In genomic region chr4:40851763-40852248, GRCm38 (mm10) we compare ENCODE assay signal across 8 mouse cellular contexts. TPM values are rescaled to one million over a fixed set of nuclear protein-coding genes. Genes with fewer than 3 reads are reported as not detected.
DNase-seq lines count a peak whose midpoint lies in the region; ATAC-seq lines count a peak whose summit lies in the region.

No protein-coding gene starts in this region.

- no peaks in the 10 kb centered on the region for H3K36me3 ChIP-seq in neural tube, embryonic 11.5 days (ENCODE audit: control insufficient read depth, insufficient read depth, low read length)
- H3K36me3 ChIP-seq in forebrain, embryonic 16.5 days (ENCODE audit: control insufficient read depth, insufficient read depth): no peaks in the 10 kb centered on the region
- H3K36me3 ChIP-seq in liver, embryonic 16.5 days (ENCODE audit: control insufficient read depth, insufficient read depth): no peaks in the 10 kb centered on the region; the same call in 1 of the 2 replicates

- H3K4me3 ChIP-seq in neural tube, embryonic 11.5 days (ENCODE audit: low read depth, low read length): peak overlapping the region; percentile 62; the same call in 1 of the 2 replicates
- no peak overlapping the region for H3K4me3 ChIP-seq in forebrain, embryonic 16.5 days (replicated peaks; ENCODE audit: low read length)
- H3K4me3 ChIP-seq in liver, embryonic 16.5 days (ENCODE audit: low read depth, low read length): peak overlapping the region; percentile 81

- DNase-seq in neural tube, embryonic 11.5 days (ENCODE audit: low spot score): no peak
- no peak for DNase-seq in neural tube, embryonic 10.5 days (ENCODE audit: extremely low spot score, low spot score)
- no peak for DNase-seq in right cerebral cortex, adult 2 months (ENCODE audit: low spot score in 2 of 2)
- no peak for DNase-seq in T-cell, adult 2 months (ENCODE audit: low spot score)
- no peak for DNase-seq in cerebellum, adult 9-10 months
- DNase-seq in right cerebral cortex, postnatal 25 days: no peak

- 75% methylated on average over 4 of the region's 4 CpGs for WGBS in neural tube, embryonic 11.5 days
- 57% methylated on average over 4 of the region's 4 CpGs for WGBS in forebrain, embryonic 16.5 days
- 6% methylated on average over 4 of the region's 4 CpGs for WGBS in liver, embryonic 16.5 days (ENCODE audit: insufficient replicate concordance)

- no peaks in the 10 kb centered on the region for H3K9me3 ChIP-seq in neural tube, embryonic 11.5 days (ENCODE audit: control insufficient read depth, low read length)
- H3K9me3 ChIP-seq in forebrain, embryonic 16.5 days (ENCODE audit: control insufficient read depth, low read length): no peaks in the 10 kb centered on the region
- H3K9me3 ChIP-seq in liver, embryonic 16.5 days (replicated peaks; ENCODE audit: control insufficient read depth, low read length): no peaks in the 10 kb centered on the region

- ATAC-seq in neural tube, embryonic 11.5 days (ENCODE audit: insufficient read depth, low FRiP score, low TSS enrichment): no peak
- ATAC-seq in forebrain, embryonic 16.5 days: no peak
- no peak for ATAC-seq in liver, embryonic 16.5 days (ENCODE audit: low read depth)

- peak overlapping the region; percentile 66 for H3K4me2 ChIP-seq in neural tube, embryonic 11.5 days (ENCODE audit: low read depth)
- H3K4me2 ChIP-seq in forebrain, embryonic 16.5 days (ENCODE audit: low read length): peak overlapping the region; percentile 83
- peak overlapping the region; percentile 97 for H3K4me2 ChIP-seq in liver, embryonic 16.5 days (ENCODE audit: low read depth, low read length)

- no peaks in the 10 kb centered on the region for H3K27me3 ChIP-seq in neural tube, embryonic 11.5 days (ENCODE audit: control insufficient read depth, insufficient read depth, low read length)
- no peaks in the 10 kb centered on the region for H3K27me3 ChIP-seq in forebrain, embryonic 16.5 days (replicated peaks; ENCODE audit: control insufficient read depth, insufficient read depth, low read length)
- no peaks in the 10 kb centered on the region for H3K27me3 ChIP-seq in liver, embryonic 16.5 days (ENCODE audit: control insufficient read depth, insufficient read depth, low read depth, low read length)

- peaks cover 10% of the 10 kb centered on the region for H3K4me1 ChIP-seq in neural tube, embryonic 11.5 days (ENCODE audit: control insufficient read depth, insufficient read depth, low read length)
- peaks cover 35% of the 10 kb centered on the region for H3K4me1 ChIP-seq in forebrain, embryonic 16.5 days (replicated peaks; ENCODE audit: control insufficient read depth, insufficient read depth, low read length)
- peaks cover 52% of the 10 kb centered on the region for H3K4me1 ChIP-seq in liver, embryonic 16.5 days (ENCODE audit: control insufficient read depth, low read depth, low read length)

- H3K27ac ChIP-seq in neural tube, embryonic 11.5 days (ENCODE audit: low read depth, low read length): no peak overlapping the region
- H3K27ac ChIP-seq in forebrain, embryonic 16.5 days (ENCODE audit: low read length): no peak overlapping the region
- peak overlapping the region; percentile 96 for H3K27ac ChIP-seq in liver, embryonic 16.5 days (ENCODE audit: low read length)

- no peak overlapping the region for H3K9ac ChIP-seq in neural tube, embryonic 11.5 days (ENCODE audit: low read length)
- H3K9ac ChIP-seq in forebrain, embryonic 16.5 days (replicated peaks; ENCODE audit: low read depth, low read length): no peak overlapping the region
- peak overlapping the region; percentile 93 for H3K9ac ChIP-seq in liver, embryonic 16.5 days (ENCODE audit: low read depth, low read length)

RNA-seq across cellular contexts. Expression of gene B4galt1, which starts 2.0 kb away (rescaled TPM):
- 20.0 and 21.2 TPM in 2 replicates for polyA plus RNA-seq in neural tube, embryonic 11.5 days (2014; fragmentation: Nextera tagmentation; extraction: Ambion mirVana)
- 6.9 and 7.7 TPM in 2 replicates for polyA plus RNA-seq in forebrain, embryonic 16.5 days (2015; fragmentation: Nextera tagmentation; extraction: Ambion mirVana)
- 29.7 and 32.6 TPM in 2 replicates for polyA plus RNA-seq in liver, embryonic 16.5 days (2015; fragmentation: Nextera tagmentation; extraction: Ambion mirVana)
